Mouse (Mus musculus) MEL (cell line): ENCODE data around the gene Cdca7l.

Experiments
- CTCF ChIP-seq, 3 experiments: IDR thresholded peaks in 2 of 3; conservative IDR thresholded peaks in 1 of 3; 2 replicates each; pipeline ENCODE4 v1.5.1; 2011 to 2012; ENCODE audit warnings: low read length in 3 of 3, low read depth in 2 of 3, mild to moderate bottlenecking in 2 of 3, improper control_type of control experiment in 1 of 3, inconsistent platforms in 1 of 3, mixed read lengths in 1 of 3, moderate library complexity in 1 of 3; ENCODE audit not compliant: control insufficient read depth in 1 of 3, insufficient read depth in 1 of 3, poor library complexity in 1 of 3, severe bottlenecking in 1 of 3
- GATA1 ChIP-seq: IDR thresholded peaks from 2 replicates; pipeline ENCODE4 v1.6.1; 2011; ENCODE audit warnings: low read depth, low read length, improper control_type of control experiment
- POLR2A ChIP-seq, 2 experiments: IDR thresholded peaks; 2 replicates each; pipeline ENCODE4 v1.6.1; 2011 to 2012; ENCODE audit warnings: low read length in 2 of 2, mild to moderate bottlenecking in 2 of 2, control low read depth in 1 of 2, improper control_type of control experiment in 1 of 2, low read depth in 1 of 2, moderate library complexity in 1 of 2; ENCODE audit not compliant: control insufficient read depth in 1 of 2, insufficient read depth in 1 of 2, poor library complexity in 1 of 2

DNA sequence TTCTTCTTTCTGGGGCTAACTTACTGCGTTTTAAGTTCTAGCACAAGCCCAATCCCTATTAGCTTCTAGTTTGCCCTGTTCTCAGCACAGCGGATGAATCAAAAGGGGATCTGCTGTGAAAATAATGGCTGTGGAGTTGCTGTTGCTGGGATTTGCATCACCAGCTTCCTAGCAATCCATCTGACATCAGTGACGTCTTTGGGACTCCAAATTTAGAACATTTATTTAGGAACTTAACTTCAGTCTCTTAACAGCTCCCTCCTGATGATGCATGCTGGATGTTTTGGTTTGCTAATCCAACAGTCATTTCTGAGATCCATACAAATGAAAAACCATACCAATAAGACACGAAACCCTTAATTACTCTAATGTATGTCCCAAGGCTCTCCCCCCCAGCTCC lies 1.5 kb downstream of the Cdca7l start:
- TF ChIP-seq CTCF (IDR thresholded peaks at IDR 0.05 in 2 of 3, conservative IDR thresholded peaks at IDR 0.05 in 1 of 3; ENCODE audit: control insufficient read depth in 1 of 3, insufficient read depth in 1 of 3, low read depth in 2 of 3, low read length in 3 of 3, poor library complexity in 1 of 3, severe bottlenecking in 1 of 3) (no peak), POLR2A (IDR thresholded peaks at IDR 0.05; ENCODE audit: control insufficient read depth in 1 of 2, insufficient read depth in 1 of 2, low read depth in 1 of 2, low read length in 2 of 2, poor library complexity in 1 of 2) (no peak), GATA1 (no peak)
